Mouse (Mus musculus) spleen, postnatal 4 days (tissue): ENCODE data around the gene Col23a1.
"Not testable (repeated sequence)": the region's sequence is repeated elsewhere in the genome, so short reads cannot be mapped to it uniquely, and the experiment has no call there.

Experiments used
- DNase-seq, 2 experiments: peaks; one replicate each; pipeline ENCODE4 v3.0.0; 2022; ENCODE audit warnings: low spot score in 2 of 2

Gene Col23a1

GRCm38 (mm10) chr11:51619409-51620060 is 329.8 kb downstream of the Col23a1 start, which contains the start of gene Nhp2:
Nhp2 (plus strand) TSS chr11:51619735.
- peak; percentile 91 to 92 for DNase-seq

GRCm38 (mm10) chr11:51620084-51620483 is 330.4 kb downstream of the Col23a1 start:
- DNase-seq: no peak

GRCm38 (mm10) chr11:51621776-51622175 is 332.1 kb downstream of the Col23a1 start:
- no peak for DNase-seq

GRCm38 (mm10) chr11:51622971-51623491 is 333.3 kb downstream of the Col23a1 start:
- no peak for DNase-seq

GRCm38 (mm10) chr11:51625187-51625820 is 335.6 kb downstream of the Col23a1 start:
- no peak for DNase-seq

- DNase-seq: no peak
Measured at GRCm38 (mm10) chr11:51627425-51627824, 337.7 kb downstream of the Col23a1 start.

- no peak for DNase-seq
Measured at GRCm38 (mm10) chr11:51627907-51628306, 338.2 kb downstream of the Col23a1 start.

- DNase-seq: no peak
Measured at GRCm38 (mm10) chr11:51629651-51630314, 340.1 kb downstream of the Col23a1 start.

- DNase-seq: no peak
Measured at GRCm38 (mm10) chr11:51632130-51632753, 342.5 kb downstream of the Col23a1 start.

- DNase-seq: not testable (repeated sequence)
Measured at GRCm38 (mm10) chr11:51633200-51633599, 343.5 kb downstream of the Col23a1 start.
